Mouse (Mus musculus) midbrain, embryonic 16.5 days (tissue): ENCODE measurements around the gene Reln. TPM values are rescaled to one million over a fixed set of nuclear protein-coding genes. Genes with fewer than 3 reads are reported as not detected.

Experiments
- ATAC-seq: fragments of 200-750 bp; cut with Nextera tagmentation; 2 replicates; pipeline ENCODE4 v1.8.0; 2017; ENCODE audit warnings: moderate TSS enrichment
- H3K27ac ChIP-seq: fragments of 300-500 bp; sonication (generic); 2 replicates; pipeline ENCODE4 v1.5.1; 2014; ENCODE audit warnings: mild to moderate bottlenecking, low read length, mixed read lengths
- H3K27me3 ChIP-seq: fragments of 300-500 bp; sonication (generic); 2 replicates; pipeline ENCODE4 v1.6.1; 2014; ENCODE audit warnings: low read depth, low read length, mixed read lengths; ENCODE audit not compliant: control insufficient read depth, insufficient read depth
- H3K36me3 ChIP-seq: fragments of 300-500 bp; sonication (generic); 2 replicates; pipeline ENCODE4 v1.6.1; 2014; ENCODE audit warnings: mild to moderate bottlenecking, low read length, moderate library complexity, mixed read lengths; ENCODE audit not compliant: control insufficient read depth, insufficient read depth
- H3K4me1 ChIP-seq: fragments of 300-500 bp; sonication (generic); 2 replicates; pipeline ENCODE4 v1.6.1; 2014; ENCODE audit warnings: mild to moderate bottlenecking, low read length, mixed read lengths; ENCODE audit not compliant: control insufficient read depth, insufficient read depth
- H3K4me2 ChIP-seq: fragments of 300-500 bp; sonication (generic); 2 replicates; pipeline ENCODE4 v1.6.1; 2014; ENCODE audit warnings: mild to moderate bottlenecking, low read length, mixed read lengths
- H3K4me3 ChIP-seq: fragments of 300-500 bp; sonication (generic); 2 replicates; pipeline ENCODE4 v1.5.1; 2014; ENCODE audit warnings: low read depth, mild to moderate bottlenecking, low read length, moderate library complexity, mixed read lengths
- H3K9ac ChIP-seq: fragments of 300-500 bp; sonication (generic); 2 replicates; pipeline ENCODE4 v1.6.1; 2014; ENCODE audit warnings: low read depth, low read length, mixed read lengths
- H3K9me3 ChIP-seq: fragments of 300-500 bp; sonication (generic); replicated peaks from 2 replicates; pipeline ENCODE4 v1.6.1; 2014; ENCODE audit warnings: mild to moderate bottlenecking, low read length, mixed read lengths; ENCODE audit not compliant: control insufficient read depth, poor library complexity, severe bottlenecking
- WGBS: fragments of 180-500 bp; shearing (Covaris S2); extraction: QIAGEN DNeasy Blood & Tissue Kit; methylation state at CpG from one replicate; pipeline ENCODE4 v1.1.7; 2014; 5-methylcytosine and 5-hydroxymethylcytosine counted together
- polyA plus RNA-seq: library from polyadenylated mRNA; unstranded; fragments of >200 nt; fragmentation: Nextera tagmentation; extraction: Ambion mirVana; gene quantifications from 2 replicates; pipeline ENCODE4 v1.2.1, GENCODE M21; 2015

Reln gene
- 37.8 and 39.5 TPM in 2 replicates for polyA plus RNA-seq

DNA sequence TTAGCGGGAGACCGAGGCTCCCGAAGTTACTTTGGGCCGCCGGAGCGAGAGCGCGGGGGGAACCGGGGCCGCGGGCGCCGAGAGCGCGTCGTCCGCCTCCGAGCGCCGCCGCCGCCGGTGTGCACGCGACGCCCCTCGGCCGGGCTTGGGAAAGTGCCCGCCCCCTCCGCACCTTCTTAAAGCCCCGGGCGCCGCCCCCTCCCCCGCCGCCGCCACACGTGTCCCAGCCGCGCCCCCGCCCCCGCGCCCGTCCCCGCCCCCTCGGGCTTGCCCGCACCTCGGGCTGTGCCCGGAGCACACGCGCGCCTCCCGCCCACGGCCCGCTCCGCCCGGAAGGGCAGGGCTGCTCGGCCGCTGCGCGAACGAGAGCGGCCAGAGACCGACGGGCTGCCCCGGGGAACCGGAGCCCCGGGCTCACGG lies at the start of gene Reln:
Reln (minus strand) TSS at position 147 of the 420 bp plus-strand sequence.
- no peaks in the 10 kb centered on the region for H3K9me3 ChIP-seq
- peak; percentile 90 for ATAC-seq
- peak within 1 kb of the TSS; percentile 82 for H3K27ac ChIP-seq
- peak within 1 kb of the TSS; percentile 75 for H3K4me3 ChIP-seq
- no peaks in the 10 kb centered on the region for H3K36me3 ChIP-seq
- under 1% methylated on average over 39 of the region's 68 CpGs for WGBS
- H3K9ac ChIP-seq = peak within 1 kb of the TSS; percentile 85
- H3K4me1 ChIP-seq = peaks cover 20% of the 10 kb centered on the region
- H3K4me2 ChIP-seq = peak within 1 kb of the TSS; percentile 90
- peaks cover 3% of the 10 kb centered on the region; the same call in 1 of the 2 replicates for H3K27me3 ChIP-seq

DNA sequence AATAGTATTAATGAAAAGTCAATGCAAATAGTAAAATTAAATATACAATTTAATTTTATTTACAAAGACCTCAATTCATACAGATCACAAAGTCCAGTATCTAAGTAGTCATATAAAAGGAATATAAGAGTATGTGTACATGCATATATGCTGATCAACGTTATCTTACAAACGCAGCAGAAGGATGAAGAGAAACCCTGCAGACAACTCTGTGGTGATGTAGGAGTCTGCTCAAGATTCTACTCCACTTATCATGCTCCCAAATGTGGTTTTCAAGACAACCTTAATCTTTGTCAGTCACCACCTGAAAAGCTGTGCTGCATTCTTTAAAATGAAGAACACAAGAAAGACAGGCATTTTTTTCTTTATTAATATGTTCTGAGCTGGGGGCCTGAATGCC lies 44.0 kb upstream of the Reln start:
- Histone ChIP-seq H3K4me2 (no peak overlapping the region), H3K9ac (no peak overlapping the region), H3K4me3 (no peak overlapping the region), H3K4me1 (no peaks in the 10 kb centered on the region), H3K27me3 (no peaks in the 10 kb centered on the region), H3K9me3 (no peaks in the 10 kb centered on the region), H3K36me3 (no peaks in the 10 kb centered on the region), H3K27ac (no peak overlapping the region)
- ATAC-seq = no peak
- WGBS = 90% methylated on average over 2 of the region's 2 CpGs

DNA sequence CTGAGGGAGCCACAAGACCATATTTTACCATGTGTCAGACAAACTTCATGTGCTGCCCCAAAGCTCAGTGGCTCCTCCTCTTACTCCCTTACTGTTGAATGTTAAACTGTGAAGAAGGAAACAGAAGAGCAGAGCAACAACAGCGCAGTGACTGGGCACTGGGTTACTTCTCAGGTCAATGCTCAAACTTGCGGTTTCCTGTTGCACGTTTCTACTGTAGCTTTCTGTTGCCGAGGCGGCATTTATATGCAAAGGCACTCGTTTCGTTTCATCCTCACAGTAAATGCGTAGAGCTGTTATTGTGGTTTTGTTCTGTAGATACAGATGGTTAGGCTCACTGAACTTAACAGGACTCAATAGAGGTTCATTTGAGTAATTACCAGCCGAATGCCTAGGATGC lies 16.0 kb upstream of the Reln start:
- Histone ChIP-seq H3K4me2 (no peak overlapping the region), H3K27me3 (no peaks in the 10 kb centered on the region), H3K4me1 (no peaks in the 10 kb centered on the region), H3K27ac (no peak overlapping the region), H3K9me3 (no peaks in the 10 kb centered on the region), H3K9ac (no peak overlapping the region), H3K36me3 (no peaks in the 10 kb centered on the region), H3K4me3 (no peak overlapping the region)
- ATAC-seq = no peak
- 69% methylated on average over 9 of the region's 9 CpGs for WGBS

DNA sequence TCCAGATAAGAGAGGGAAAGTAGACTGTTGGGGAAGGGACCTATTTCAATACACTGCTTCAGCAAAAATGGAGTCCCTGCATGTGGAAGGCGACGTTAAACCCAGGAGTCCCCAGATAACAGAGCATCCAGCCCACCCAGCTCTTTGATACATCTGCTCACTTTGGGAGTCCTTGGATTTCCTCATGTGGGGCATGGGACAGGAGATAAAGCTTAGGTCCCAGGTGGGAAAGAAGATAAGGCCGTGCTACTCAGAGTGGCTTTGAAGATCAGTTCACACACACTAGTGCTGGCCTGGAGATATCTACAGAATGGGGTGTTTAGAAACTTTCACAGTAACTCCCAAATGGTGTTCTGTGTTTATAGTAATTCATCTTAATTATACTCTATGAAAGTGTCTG lies 3.9 kb upstream of the Reln start:
- Histone ChIP-seq H3K9ac (no peak overlapping the region), H3K9me3 (no peaks in the 10 kb centered on the region), H3K27ac (no peak overlapping the region), H3K27me3 (peaks cover 3% of the 10 kb centered on the region; the same call in 1 of the 2 replicates), H3K36me3 (no peaks in the 10 kb centered on the region), H3K4me2 (no peak overlapping the region), H3K4me3 (no peak overlapping the region), H3K4me1 (peaks cover 15% of the 10 kb centered on the region)
- 72% methylated on average over 3 of the region's 3 CpGs for WGBS
- no peak for ATAC-seq

DNA sequence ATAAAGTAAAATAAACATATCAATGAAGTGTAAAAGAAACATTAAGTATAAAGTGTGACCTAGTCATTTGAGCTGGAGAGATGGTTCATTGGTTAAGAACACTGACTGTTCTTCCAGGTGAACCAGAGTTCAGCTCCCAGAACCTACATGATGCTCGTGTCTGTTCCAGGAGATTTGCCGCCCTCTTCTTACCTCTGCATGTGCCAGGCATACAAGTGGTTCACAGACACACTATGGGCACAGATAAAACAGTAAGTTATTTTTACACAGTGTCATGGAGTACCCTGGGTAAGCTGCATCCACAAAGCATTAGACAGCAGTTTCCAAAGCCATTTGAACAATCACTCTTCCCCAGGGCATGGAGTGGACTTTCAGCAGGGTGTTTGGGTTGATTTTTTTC lies 3.2 kb upstream of the Reln start:
- Histone ChIP-seq H3K27me3 (peaks cover 3% of the 10 kb centered on the region; the same call in 1 of the 2 replicates), H3K4me2 (no peak overlapping the region), H3K27ac (no peak overlapping the region), H3K4me1 (peaks cover 17% of the 10 kb centered on the region), H3K4me3 (no peak overlapping the region), H3K9me3 (no peaks in the 10 kb centered on the region), H3K9ac (no peak overlapping the region), H3K36me3 (no peaks in the 10 kb centered on the region)
- WGBS = 79% methylated on average over 2 of the region's 2 CpGs
- no peak for ATAC-seq

DNA sequence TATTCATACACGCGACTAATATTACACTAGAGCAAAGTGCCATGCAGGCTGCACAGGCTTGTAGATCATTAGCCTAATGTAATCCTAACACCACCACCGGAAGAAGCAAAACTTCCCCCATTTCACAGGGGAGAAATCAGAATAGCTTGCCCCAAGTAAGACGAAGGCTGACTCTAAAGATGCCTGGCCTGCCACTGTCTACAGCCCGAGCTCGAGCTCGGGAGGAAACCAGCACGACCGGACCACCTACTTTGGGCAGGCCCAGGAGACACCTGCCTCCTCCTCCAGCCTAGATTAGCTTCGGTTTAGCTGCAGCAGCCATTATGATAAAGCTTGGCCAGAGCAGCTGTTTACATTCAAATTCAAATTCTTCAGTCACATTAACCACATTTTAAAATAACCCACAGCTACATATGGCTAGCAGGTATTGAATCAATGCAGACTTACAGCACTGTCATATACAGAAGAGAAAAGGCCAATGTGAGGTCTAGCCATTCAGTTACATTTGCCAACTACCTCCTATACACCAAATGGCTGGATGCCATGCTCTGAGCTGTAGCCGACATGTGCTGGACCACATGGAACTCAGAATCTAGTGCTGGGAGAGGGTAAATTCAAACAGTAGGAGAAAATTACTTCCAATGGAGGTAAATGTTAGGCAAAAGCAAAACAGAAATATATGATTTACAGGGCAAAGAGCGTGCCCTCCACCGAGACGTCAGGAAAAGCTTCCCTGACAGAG lies 1.6 kb upstream of the Reln start:
- Histone ChIP-seq H3K36me3 (no peaks in the 10 kb centered on the region), H3K9ac (no peak overlapping the region), H3K4me2 (peak overlapping the region; percentile 90), H3K4me3 (peak overlapping the region; percentile 75; the same call in 1 of the 2 replicates), H3K27ac (peak overlapping the region; percentile 44; the same call in 1 of the 2 replicates), H3K4me1 (peaks cover 18% of the 10 kb centered on the region), H3K9me3 (no peaks in the 10 kb centered on the region), H3K27me3 (peaks cover 3% of the 10 kb centered on the region; the same call in 1 of the 2 replicates)
- 29% methylated on average over 14 of the region's 14 CpGs for WGBS
- no peak for ATAC-seq

DNA sequence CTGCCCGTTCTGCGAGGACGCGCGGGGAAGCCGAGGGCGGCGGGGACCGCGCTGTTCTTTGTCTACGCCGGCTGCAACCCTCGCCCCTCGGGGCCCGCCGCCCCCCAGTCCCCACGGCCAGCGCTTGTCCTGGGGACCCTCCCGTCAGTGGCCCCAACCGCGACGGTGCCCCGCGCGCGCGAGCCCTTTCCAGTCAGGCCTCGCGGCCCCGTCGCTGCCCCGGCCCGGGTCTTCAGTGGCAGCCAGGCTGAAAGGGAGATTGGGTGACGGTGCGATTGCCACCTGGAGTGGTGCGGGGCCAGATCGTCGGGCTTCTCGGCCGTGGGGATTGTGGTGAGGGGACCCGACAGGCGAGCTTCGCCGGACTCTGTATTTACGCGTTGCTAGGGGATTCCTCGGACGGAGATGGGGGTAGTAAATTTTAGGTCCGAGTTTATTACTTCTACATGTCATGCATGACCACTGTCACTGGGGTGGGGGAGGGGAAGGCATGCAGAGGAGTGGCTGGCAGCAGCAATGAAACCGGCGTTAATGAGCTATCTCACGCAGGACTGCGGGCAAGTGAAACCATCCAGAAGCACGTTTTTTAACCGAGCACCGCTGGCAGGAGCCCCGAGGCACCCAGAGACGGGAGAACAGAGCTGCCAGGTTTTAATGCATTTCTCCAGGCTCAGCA lies 612 bp upstream of the Reln start:
- Histone ChIP-seq H3K27me3 (peaks cover 3% of the 10 kb centered on the region; the same call in 1 of the 2 replicates), H3K4me2 (peak overlapping the region; percentile 90), H3K9ac (peak overlapping the region; percentile 85), H3K9me3 (no peaks in the 10 kb centered on the region), H3K4me1 (peaks cover 20% of the 10 kb centered on the region), H3K4me3 (peak overlapping the region; percentile 75), H3K27ac (peak overlapping the region; percentile 82), H3K36me3 (no peaks in the 10 kb centered on the region)
- under 1% methylated on average over 49 of the region's 58 CpGs for WGBS
- ATAC-seq = peak; percentile 55

DNA sequence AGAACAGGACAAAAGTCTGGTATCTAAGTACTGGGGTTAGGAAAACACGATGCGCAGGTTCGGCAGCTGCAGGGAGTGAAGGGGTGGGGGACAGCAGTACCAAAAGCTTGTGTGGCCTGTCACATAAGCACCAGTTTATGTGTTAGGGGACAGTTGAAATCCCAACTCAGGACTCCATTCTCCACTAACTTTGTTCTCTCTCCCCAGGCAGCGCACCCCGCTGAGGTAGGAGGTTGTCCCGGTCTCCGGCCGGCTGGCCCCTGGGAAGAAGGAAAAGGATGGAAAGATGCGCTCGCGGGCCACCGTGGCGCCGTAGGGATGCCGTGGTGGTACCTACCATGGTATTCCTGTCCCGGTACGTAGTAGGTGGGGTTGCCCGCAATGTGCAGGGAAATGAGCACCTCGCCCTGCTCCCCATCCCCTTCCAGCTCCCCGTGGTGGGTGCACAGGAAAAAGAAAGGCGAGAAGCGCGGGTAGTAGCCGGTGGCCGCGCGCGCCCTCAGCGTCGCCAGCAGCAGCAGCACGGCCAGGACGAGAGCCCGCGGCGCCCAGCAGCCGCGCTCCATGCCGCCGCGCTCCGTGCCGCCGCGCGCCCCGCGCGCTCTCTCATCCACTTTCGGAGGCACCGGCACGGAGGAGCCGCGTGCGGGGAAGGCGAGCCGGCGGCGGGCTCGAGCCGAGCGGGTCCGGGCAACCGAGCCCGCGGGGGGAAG lies 503 bp downstream of the Reln start:
- peaks cover 20% of the 10 kb centered on the region for H3K4me1 ChIP-seq
- no peaks in the 10 kb centered on the region for H3K36me3 ChIP-seq
- peak; percentile 87 for ATAC-seq
- H3K4me3 ChIP-seq = peak overlapping the region; percentile 75
- H3K27ac ChIP-seq = peak overlapping the region; percentile 82
- H3K9ac ChIP-seq = peak overlapping the region; percentile 85
- peak overlapping the region; percentile 90 for H3K4me2 ChIP-seq
- 1% methylated on average over 54 of the region's 65 CpGs for WGBS
- peaks cover 3% of the 10 kb centered on the region; the same call in 1 of the 2 replicates for H3K27me3 ChIP-seq
- no peaks in the 10 kb centered on the region for H3K9me3 ChIP-seq
